Comparison of ENCODE assay signal across 23 mouse cellular contexts in genomic region chr6:52475676-52476075, GRCm38 (mm10).
DNase-seq lines count a peak whose midpoint lies in the region; ATAC-seq lines count a peak whose summit lies in the region.
"Had no signal": no experiment of that assay in that cellular context is flagged by ENCODE, and none has a peak within 500 bp of the region (broad histone marks: within the 10 kb centered on the region; RNA-seq: fewer than 3 reads in every experiment).

No protein-coding gene starts in this region.

- H3K4me3 ChIP-seq in intestine, embryonic 14.5 days (ENCODE audit: low read depth, low read length): no peak overlapping the region
- H3K4me3 ChIP-seq in intestine, embryonic 16.5 days (ENCODE audit: low read length): no peak overlapping the region
- no peak overlapping the region for H3K4me3 ChIP-seq in limb, embryonic 10.5 days
- H3K4me3 ChIP-seq: embryonic facial prominence, embryonic 10.5 days; embryonic facial prominence, embryonic 12.5 days; forebrain, embryonic 13.5 days; forebrain, embryonic 15.5 days had no signal

- no peak overlapping the region for H3K4me2 ChIP-seq in intestine, embryonic 14.5 days (ENCODE audit: low read length)
- no peak overlapping the region for H3K4me2 ChIP-seq in intestine, embryonic 16.5 days (ENCODE audit: low read depth, low read length)
- H3K4me2 ChIP-seq: embryonic facial prominence, embryonic 12.5 days; forebrain, embryonic 13.5 days; forebrain, embryonic 15.5 days had no signal

- H3K36me3 ChIP-seq in intestine, embryonic 14.5 days (ENCODE audit: control insufficient read depth, insufficient read depth, low read length): no peaks in the 10 kb centered on the region
- no peaks in the 10 kb centered on the region for H3K36me3 ChIP-seq in intestine, embryonic 16.5 days (ENCODE audit: control insufficient read depth, insufficient read depth, low read length)
- no peaks in the 10 kb centered on the region for H3K36me3 ChIP-seq in limb, embryonic 10.5 days
- H3K36me3 ChIP-seq: embryonic facial prominence, embryonic 10.5 days; embryonic facial prominence, embryonic 12.5 days; forebrain, embryonic 15.5 days; G1E had no signal

- H3K27me3 ChIP-seq in intestine, embryonic 14.5 days (replicated peaks; ENCODE audit: control insufficient read depth, insufficient read depth, low read length): no peaks in the 10 kb centered on the region
- peaks cover 12% of the 10 kb centered on the region; the same call in 1 of the 2 replicates for H3K27me3 ChIP-seq in intestine, embryonic 16.5 days (replicated peaks; ENCODE audit: control insufficient read depth, insufficient read depth, low read length)
- H3K27me3 ChIP-seq in limb, embryonic 10.5 days (ENCODE audit: low read depth, poor library complexity, severe bottlenecking): no peaks in the 10 kb centered on the region; the same call in 1 of the 2 replicates
- H3K27me3 ChIP-seq: CH12.LX; embryonic facial prominence, embryonic 12.5 days; forebrain, embryonic 15.5 days; Patski had no signal

- H3K27ac ChIP-seq in intestine, embryonic 14.5 days (ENCODE audit: low read depth): no peak overlapping the region
- H3K27ac ChIP-seq in intestine, embryonic 16.5 days (ENCODE audit: low read length): no peak overlapping the region
- H3K27ac ChIP-seq in limb, embryonic 10.5 days: peak overlapping the region; percentile 58; the same call in 1 of the 2 replicates
- H3K27ac ChIP-seq: embryonic facial prominence, embryonic 10.5 days; embryonic facial prominence, embryonic 12.5 days; forebrain, embryonic 13.5 days; forebrain, embryonic 15.5 days had no signal

- H3K4me1 ChIP-seq in intestine, embryonic 14.5 days (replicated peaks; ENCODE audit: control insufficient read depth, insufficient read depth, low read length): peaks cover 10% of the 10 kb centered on the region
- peaks cover 17% of the 10 kb centered on the region for H3K4me1 ChIP-seq in intestine, embryonic 16.5 days (ENCODE audit: control insufficient read depth, insufficient read depth, low read length)
- peaks cover 58% of the 10 kb centered on the region for H3K4me1 ChIP-seq in limb, embryonic 10.5 days

- peak; percentile 70 for DNase-seq in heart, adult 11 months
- no peak for DNase-seq in heart, postnatal 36 days
- DNase-seq in intestine, embryonic 14.5 days (ENCODE audit: low spot score): peak; percentile 38
- DNase-seq in limb, embryonic 10.5 days (ENCODE audit: low spot score): peak; percentile 25
- DNase-seq: adrenal gland, adult 8-10 months; adrenal gland, postnatal 14 days; adrenal gland, postnatal 36 days; B cell, adult 2 months; cerebellum, adult 11-12 months; cerebellum, adult 2 months; cerebellum, adult 9-10 months; cerebellum, postnatal 10 days; cerebellum, postnatal 25 days had no signal

- no peak for ATAC-seq in intestine, embryonic 14.5 days (replicated peaks; ENCODE audit: low FRiP score, low TSS enrichment, low read depth)
- ATAC-seq in intestine, embryonic 16.5 days: no peak
- ATAC-seq: activated CD4-positive, CD25-positive, alpha-beta regulatory T cell, adult 4 months; CD4-positive, CD25-positive, alpha-beta regulatory T cell, adult 4 months; forebrain, embryonic 13.5 days; forebrain, embryonic 15.5 days; Patski had no signal

- H3K9me3 ChIP-seq in intestine, embryonic 14.5 days (ENCODE audit: control insufficient read depth, low read length): no peaks in the 10 kb centered on the region
- H3K9me3 ChIP-seq in intestine, embryonic 16.5 days (ENCODE audit: control insufficient read depth, low read length): no peaks in the 10 kb centered on the region
- H3K9me3 ChIP-seq in limb, embryonic 10.5 days (replicated peaks): no peaks in the 10 kb centered on the region
- H3K9me3 ChIP-seq: embryonic facial prominence, embryonic 10.5 days; embryonic facial prominence, embryonic 12.5 days; forebrain, embryonic 13.5 days; forebrain, embryonic 15.5 days; G1E had no signal

- no peak overlapping the region for H3K9ac ChIP-seq in intestine, embryonic 14.5 days (ENCODE audit: low read length)
- H3K9ac ChIP-seq in intestine, embryonic 16.5 days (ENCODE audit: low read depth, low read length): no peak overlapping the region
- H3K9ac ChIP-seq: embryonic facial prominence, embryonic 12.5 days; forebrain, embryonic 13.5 days; forebrain, embryonic 15.5 days had no signal

- intact Hi-C loops in heart, postnatal 36 days (cut with DNase I): no loop called here

- WGBS in intestine, embryonic 14.5 days: 90% methylated on average over 8 of the region's 8 CpGs
- 87% methylated on average over 8 of the region's 8 CpGs for WGBS in intestine, embryonic 16.5 days
- WGBS in limb, embryonic 10.5 days: 81% methylated on average over 8 of the region's 8 CpGs

Comparison
In these comparisons a context has a peak if more than half of its experiments do, and no peak if none do; other contexts are left out.
1. DNase-seq: peak in heart, adult 11 months (single experiment), intestine, embryonic 14.5 days (single experiment) and limb, embryonic 10.5 days (single experiment); none in heart, postnatal 36 days (0 of 2).